In the genomic region with DNA sequence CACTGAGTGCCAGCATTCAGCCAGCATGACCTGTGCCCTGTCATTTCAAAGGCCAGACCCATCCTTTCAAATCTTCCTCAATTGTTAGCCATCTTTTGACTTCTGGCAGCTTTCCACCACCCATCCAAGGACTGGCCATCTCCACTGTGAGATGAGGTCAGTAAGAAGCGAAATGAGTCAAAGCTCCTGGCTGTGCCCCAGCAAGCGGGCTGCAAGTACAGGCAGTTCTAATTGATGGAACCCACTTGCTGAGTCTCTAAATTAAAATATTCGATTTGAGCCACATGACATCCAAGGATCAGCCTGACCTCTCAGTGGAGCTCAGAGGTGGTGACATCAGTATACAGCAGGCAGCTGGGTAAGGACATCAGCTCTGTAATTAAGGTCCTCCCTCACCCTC, we compare ENCODE assay signal across 10 mouse cellular contexts.
DNase-seq lines count a peak whose midpoint lies in the region.
"Had no signal": no experiment of that assay in that cellular context is flagged by ENCODE, and none has a peak within 500 bp of the region (broad histone marks: within the 10 kb centered on the region; RNA-seq: fewer than 3 reads in every experiment).

No protein-coding gene starts in this region.

- peak; percentile 4 for DNase-seq in kidney, postnatal 10 days
- no peak for DNase-seq in kidney, adult 8-10 months
- peak; percentile 30 to 41 for DNase-seq in adrenal gland, adult 18-20 months (ENCODE audit: low spot score in 2 of 2)
- DNase-seq in adrenal gland, postnatal 10 days: peak; percentile 72
- peak; percentile 2 for DNase-seq in heart, postnatal 25 days (ENCODE audit: low spot score)
- DNase-seq in frontal cortex, postnatal 10 days (ENCODE audit: low spot score in 2 of 2): no peak
- no peak for DNase-seq in kidney, adult 9 months
- DNase-seq: cerebellum, adult 9-11 months; liver; thymus, postnatal 36 days had no signal

- intact Hi-C loops in heart, postnatal 25 days (cut with DNase I): no loop called here

Comparison
In these comparisons a context has a peak if more than half of its experiments do, and no peak if none do; other contexts are left out.
1. DNase-seq: peak in kidney, postnatal 10 days (single experiment), adrenal gland, adult 18-20 months (2 of 2), adrenal gland, postnatal 10 days (single experiment) and heart, postnatal 25 days (single experiment); none in kidney, adult 8-10 months (0 of 2), frontal cortex, postnatal 10 days (0 of 2) and kidney, adult 9 months (single experiment).